Mouse (Mus musculus): ENCODE measurements at regions not wholly inside any gene's neighbourhood (a gene's known extent, or its start where the extent isn't known, plus 50 kb on each side); places are given as distances from the start of the nearest gene placed in this dataset.

DNA sequence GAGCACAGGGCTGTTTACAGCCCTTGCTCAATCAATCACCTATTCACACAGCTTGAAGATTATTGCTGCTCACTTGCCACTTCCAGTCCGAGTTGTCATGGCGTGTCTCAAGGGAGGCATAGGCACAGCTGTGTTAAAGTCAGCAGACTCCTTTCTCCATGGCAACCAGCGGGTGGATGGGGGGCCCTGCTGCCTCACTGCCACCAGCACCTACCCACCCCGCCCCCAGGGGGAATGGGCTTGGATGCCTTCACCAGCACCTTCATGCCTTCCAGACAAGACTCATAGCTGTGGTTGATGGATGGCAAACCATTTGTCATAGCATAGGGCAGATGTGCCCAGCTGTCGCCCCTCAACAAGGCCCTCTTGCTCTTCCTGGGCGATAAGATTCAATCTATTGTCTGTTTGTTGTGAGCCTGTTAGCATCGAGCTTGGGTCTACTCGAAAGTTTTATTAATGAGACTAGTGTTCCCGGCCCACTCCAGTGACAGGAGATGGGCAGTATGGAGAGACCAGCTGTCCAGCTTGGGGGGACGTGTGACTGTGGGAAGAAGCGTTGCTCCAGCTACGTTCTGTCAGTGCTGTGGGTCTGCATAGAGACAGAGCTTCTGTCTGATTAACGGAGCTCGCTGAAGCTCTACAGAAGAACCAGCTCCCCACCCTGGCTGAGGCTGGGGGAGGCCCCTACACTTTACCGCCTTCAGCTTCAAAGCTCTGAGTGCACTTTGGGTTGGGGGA is 475.7 kb upstream of the Kcnab2 start:
- DNase-seq (ENCODE audit: low spot score) = peak; percentile 25
- Histone ChIP-seq H3K4me3 (ENCODE audit: low read depth, low read length) (no peak overlapping the region), H3K4me1 (ENCODE audit: control insufficient read depth, insufficient read depth, low read length) (peaks cover 10% of the 10 kb centered on the region; the same call in 1 of the 2 replicates), H3K4me2 (ENCODE audit: low read depth, severe bottlenecking) (no peak overlapping the region), H3K27me3 (ENCODE audit: control insufficient read depth, insufficient read depth, low read length) (no peaks in the 10 kb centered on the region), H3K9me3 (ENCODE audit: control insufficient read depth, low read length) (no peaks in the 10 kb centered on the region), H3K27ac (replicated peaks; ENCODE audit: low read depth, low read length) (no peak overlapping the region), H3K36me3 (ENCODE audit: control insufficient read depth, insufficient read depth, low read length) (no peaks in the 10 kb centered on the region), H3K9ac (ENCODE audit: low read length) (no peak overlapping the region)
- no peak for ATAC-seq (ENCODE audit: insufficient number of reproducible peaks, low FRiP score, low TSS enrichment, low read depth)
- WGBS = 34% methylated on average over 15 of the region's 15 CpGs

DNA sequence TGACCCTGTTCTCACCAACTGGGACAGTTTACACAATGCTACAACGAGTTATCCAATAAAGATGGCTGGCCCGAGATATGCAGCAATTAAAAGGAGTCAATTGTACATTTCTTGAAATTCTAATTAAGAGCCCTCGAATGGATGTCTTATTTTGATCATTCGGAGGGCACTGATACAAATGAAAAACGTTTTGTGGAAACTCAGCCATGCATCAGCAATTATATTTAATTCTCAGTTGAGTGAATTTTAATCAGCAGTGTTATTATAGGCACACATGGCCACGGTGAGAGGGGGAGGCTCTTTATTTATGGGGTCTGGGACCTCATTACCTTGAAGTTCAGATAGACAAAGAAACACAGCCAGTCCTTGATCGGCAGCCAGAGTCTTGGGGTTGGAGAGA is 471.3 kb upstream of the Kcnab2 start:
- Histone ChIP-seq H3K36me3 (ENCODE audit: control insufficient read depth, insufficient read depth, low read length) (no peaks in the 10 kb centered on the region), H3K9ac (ENCODE audit: low read length) (no peak overlapping the region), H3K27me3 (ENCODE audit: control insufficient read depth, insufficient read depth, low read length) (no peaks in the 10 kb centered on the region), H3K4me2 (ENCODE audit: low read depth, severe bottlenecking) (no peak overlapping the region), H3K4me1 (ENCODE audit: control insufficient read depth, insufficient read depth, low read length) (peaks cover 10% of the 10 kb centered on the region; the same call in 1 of the 2 replicates), H3K4me3 (ENCODE audit: low read depth, low read length) (no peak overlapping the region), H3K27ac (replicated peaks; ENCODE audit: low read depth, low read length) (no peak overlapping the region), H3K9me3 (ENCODE audit: control insufficient read depth, low read length) (no peaks in the 10 kb centered on the region)
- 75% methylated on average over 7 of the region's 7 CpGs for WGBS
- ATAC-seq (ENCODE audit: insufficient number of reproducible peaks, low FRiP score, low TSS enrichment, low read depth) = no peak
- no peak for DNase-seq (ENCODE audit: low spot score)

DNA sequence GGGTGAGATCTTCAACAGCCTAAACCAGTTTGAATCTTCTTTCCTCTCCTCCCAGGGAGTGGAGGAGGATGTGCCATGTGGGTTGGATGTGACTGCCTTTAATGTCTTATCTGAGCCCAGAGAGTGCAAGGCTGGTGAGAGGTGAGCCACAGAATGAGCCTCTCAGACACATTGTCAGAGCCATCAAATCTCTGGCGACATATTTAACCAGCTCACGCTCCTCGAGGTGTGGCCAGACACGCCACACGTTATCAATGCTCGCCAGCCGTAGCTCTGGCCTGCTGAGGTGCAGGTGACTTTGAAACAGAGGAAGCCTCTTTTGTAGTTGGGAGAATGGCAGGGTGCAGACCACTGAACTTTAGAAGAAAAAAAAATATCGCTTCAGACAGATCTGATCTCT is 463.5 kb upstream of the Kcnab2 start:
- no peak overlapping the region for H3K9ac ChIP-seq (ENCODE audit: low read length)
- H3K4me3 ChIP-seq (ENCODE audit: low read depth, low read length) = no peak overlapping the region
- H3K9me3 ChIP-seq (ENCODE audit: control insufficient read depth, low read length) = no peaks in the 10 kb centered on the region
- no peak overlapping the region for H3K27ac ChIP-seq (replicated peaks; ENCODE audit: low read depth, low read length)
- no peaks in the 10 kb centered on the region for H3K4me1 ChIP-seq (ENCODE audit: control insufficient read depth, insufficient read depth, low read length)
- no peaks in the 10 kb centered on the region for H3K36me3 ChIP-seq (ENCODE audit: control insufficient read depth, insufficient read depth, low read length)
- no peaks in the 10 kb centered on the region for H3K27me3 ChIP-seq (ENCODE audit: control insufficient read depth, insufficient read depth, low read length)
- 92% methylated on average over 8 of the region's 8 CpGs for WGBS
- DNase-seq (ENCODE audit: low spot score) (no peak), ATAC-seq (ENCODE audit: insufficient number of reproducible peaks, low FRiP score, low TSS enrichment, low read depth) (no peak)
- no peak overlapping the region for H3K4me2 ChIP-seq (ENCODE audit: low read depth, severe bottlenecking)

DNA sequence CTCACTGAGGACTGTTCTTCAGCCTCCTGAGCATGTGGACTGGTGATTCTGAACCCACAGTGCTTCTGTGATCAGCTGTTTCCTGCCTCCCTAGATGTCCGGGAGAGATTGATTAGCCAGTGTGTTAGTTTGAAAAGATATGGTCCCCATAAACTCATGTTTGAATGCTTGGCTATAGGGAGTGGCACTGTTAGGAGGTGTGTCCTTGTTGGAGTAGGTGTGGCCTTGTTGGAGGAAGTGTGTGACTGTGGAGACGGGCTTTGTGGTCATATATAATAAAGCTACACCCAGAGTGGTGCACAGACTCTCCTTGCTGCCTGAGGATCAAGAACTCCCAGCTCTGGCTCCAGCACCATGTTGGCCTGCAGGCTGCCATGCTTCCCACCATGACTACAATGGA is 458.9 kb upstream of the Kcnab2 start:
- Histone ChIP-seq H3K9ac (ENCODE audit: low read length) (no peak overlapping the region), H3K36me3 (ENCODE audit: control insufficient read depth, insufficient read depth, low read length) (no peaks in the 10 kb centered on the region), H3K27ac (replicated peaks; ENCODE audit: low read depth, low read length) (no peak overlapping the region), H3K9me3 (ENCODE audit: control insufficient read depth, low read length) (no peaks in the 10 kb centered on the region), H3K4me1 (ENCODE audit: control insufficient read depth, insufficient read depth, low read length) (no peaks in the 10 kb centered on the region), H3K4me2 (ENCODE audit: low read depth, severe bottlenecking) (no peak overlapping the region), H3K4me3 (ENCODE audit: low read depth, low read length) (no peak overlapping the region), H3K27me3 (ENCODE audit: control insufficient read depth, insufficient read depth, low read length) (no peaks in the 10 kb centered on the region)
- DNase-seq (ENCODE audit: low spot score) = no peak
- ATAC-seq (ENCODE audit: insufficient number of reproducible peaks, low FRiP score, low TSS enrichment, low read depth) = no peak
- 82% methylated on average over 2 of the region's 2 CpGs for WGBS

DNA sequence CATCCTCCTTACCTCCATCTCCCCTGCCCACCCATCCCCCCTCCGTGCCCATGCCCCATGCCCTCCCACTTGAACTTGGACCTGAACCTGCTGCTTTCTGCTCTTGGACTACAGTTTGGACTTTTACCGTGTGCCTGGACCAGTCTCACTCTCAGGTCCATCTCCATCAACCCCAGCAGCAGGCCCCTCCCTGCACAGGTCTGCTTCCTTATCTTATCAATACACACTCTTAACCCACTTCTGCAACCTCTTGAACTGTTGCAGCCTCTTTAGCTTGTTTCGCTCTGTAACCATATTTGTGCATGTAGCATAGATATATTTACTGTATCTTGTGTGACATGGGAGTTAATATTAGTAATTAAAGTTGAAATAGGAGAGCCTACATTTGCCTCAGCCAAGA is 457.8 kb upstream of the Kcnab2 start:
- Histone ChIP-seq H3K4me2 (ENCODE audit: low read depth, severe bottlenecking) (no peak overlapping the region), H3K36me3 (ENCODE audit: control insufficient read depth, insufficient read depth, low read length) (no peaks in the 10 kb centered on the region), H3K9ac (ENCODE audit: low read length) (no peak overlapping the region), H3K4me3 (ENCODE audit: low read depth, low read length) (no peak overlapping the region), H3K27ac (replicated peaks; ENCODE audit: low read depth, low read length) (no peak overlapping the region), H3K27me3 (ENCODE audit: control insufficient read depth, insufficient read depth, low read length) (no peaks in the 10 kb centered on the region), H3K9me3 (ENCODE audit: control insufficient read depth, low read length) (no peaks in the 10 kb centered on the region), H3K4me1 (ENCODE audit: control insufficient read depth, insufficient read depth, low read length) (no peaks in the 10 kb centered on the region)
- 89% methylated on average over 3 of the region's 3 CpGs for WGBS
- DNase-seq (ENCODE audit: low spot score) (no peak), ATAC-seq (ENCODE audit: insufficient number of reproducible peaks, low FRiP score, low TSS enrichment, low read depth) (no peak)

GRCm38 (mm10) chr4:152928422-152928985 is 450.8 kb upstream of the Kcnab2 start:
- H3K9me3 ChIP-seq (ENCODE audit: control insufficient read depth, low read length) = no peaks in the 10 kb centered on the region
- no peaks in the 10 kb centered on the region for H3K27me3 ChIP-seq (ENCODE audit: control insufficient read depth, insufficient read depth, low read length)
- H3K27ac ChIP-seq (replicated peaks; ENCODE audit: low read depth, low read length) = no peak overlapping the region
- ATAC-seq (ENCODE audit: insufficient number of reproducible peaks, low FRiP score, low TSS enrichment, low read depth) = no peak
- H3K4me3 ChIP-seq (ENCODE audit: low read depth, low read length) = no peak overlapping the region
- DNase-seq (ENCODE audit: low spot score) = no peak
- 62% methylated on average over 5 of the region's 5 CpGs for whole genome bisulfite sequencing
- H3K4me1 ChIP-seq (ENCODE audit: control insufficient read depth, insufficient read depth, low read length) = 0 out of 2 replicates have a peak, but pooled peaks cover 6% of the 10 kb centered on the region
- H3K4me2 ChIP-seq (ENCODE audit: low read depth, severe bottlenecking) = no peak overlapping the region
- no peaks in the 10 kb centered on the region for H3K36me3 ChIP-seq (ENCODE audit: control insufficient read depth, insufficient read depth, low read length)
- no peak overlapping the region for H3K9ac ChIP-seq (ENCODE audit: low read length)

- Histone ChIP-seq H3K27me3 (ENCODE audit: control insufficient read depth, insufficient read depth, low read length) (no peaks in the 10 kb centered on the region), H3K27ac (replicated peaks; ENCODE audit: low read depth, low read length) (no peak overlapping the region), H3K9me3 (ENCODE audit: control insufficient read depth, low read length) (no peaks in the 10 kb centered on the region), H3K9ac (ENCODE audit: low read length) (no peak overlapping the region), H3K36me3 (ENCODE audit: control insufficient read depth, insufficient read depth, low read length) (no peaks in the 10 kb centered on the region), H3K4me1 (ENCODE audit: control insufficient read depth, insufficient read depth, low read length) (no peaks in the 10 kb centered on the region), H3K4me2 (ENCODE audit: low read depth, severe bottlenecking) (no peak overlapping the region), H3K4me3 (ENCODE audit: low read depth, low read length) (no peak overlapping the region)
- 85% methylated on average over 3 of the region's 3 CpGs for WGBS
- no peak for DNase-seq (ENCODE audit: low spot score)
- ATAC-seq (ENCODE audit: insufficient number of reproducible peaks, low FRiP score, low TSS enrichment, low read depth) = no peak
These were observed 442.6 kb upstream of the Kcnab2 start for GRCm38 (mm10) chr4:152920261-152920660.

DNA sequence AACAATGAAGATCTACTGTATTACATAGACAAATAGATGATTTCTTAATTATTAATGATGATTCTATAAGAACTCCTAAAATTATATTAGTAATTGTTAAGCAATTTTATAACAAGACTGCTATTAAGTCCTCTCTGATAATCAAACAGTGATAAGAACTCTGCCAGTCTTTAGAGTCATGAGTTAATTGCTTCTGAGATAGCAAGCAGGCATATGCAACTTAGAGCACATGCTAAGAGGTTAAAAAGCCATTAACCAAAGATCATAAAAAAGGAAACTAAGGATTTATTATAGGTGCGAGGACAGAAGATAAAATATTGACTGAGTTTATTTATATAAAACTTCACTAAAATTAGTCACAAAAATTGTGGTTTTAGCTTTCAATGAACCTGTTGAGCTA is 442.2 kb upstream of the Kcnab2 start:
- 85% methylated on average over 1 of the region's 1 CpGs for WGBS
- H3K4me3 ChIP-seq (ENCODE audit: low read depth, low read length) = no peak overlapping the region

GRCm38 (mm10) chr4:152916576-152916975 is 438.9 kb upstream of the Kcnab2 start:
- H3K9ac ChIP-seq (ENCODE audit: low read length) = no peak overlapping the region
- H3K4me2 ChIP-seq (ENCODE audit: low read depth, severe bottlenecking) = no peak overlapping the region
- H3K4me1 ChIP-seq (ENCODE audit: control insufficient read depth, insufficient read depth, low read length) = no peaks in the 10 kb centered on the region
- no peaks in the 10 kb centered on the region for H3K36me3 ChIP-seq (ENCODE audit: control insufficient read depth, insufficient read depth, low read length)
- H3K27ac ChIP-seq (replicated peaks; ENCODE audit: low read depth, low read length) = no peak overlapping the region
- DNase-seq (ENCODE audit: low spot score) (no peak), ATAC-seq (ENCODE audit: insufficient number of reproducible peaks, low FRiP score, low TSS enrichment, low read depth) (no peak)
- no peak overlapping the region for H3K4me3 ChIP-seq (ENCODE audit: low read depth, low read length)
- 27% methylated on average over 7 of the region's 7 CpGs for WGBS
- H3K27me3 ChIP-seq (ENCODE audit: control insufficient read depth, insufficient read depth, low read length) = no peaks in the 10 kb centered on the region
- H3K9me3 ChIP-seq (ENCODE audit: control insufficient read depth, low read length) = no peaks in the 10 kb centered on the region

More for the DNA sequence above, 442.2 kb upstream of the Kcnab2 start:
- DNase-seq (ENCODE audit: low spot score) = no peak
- H3K9me3 ChIP-seq (ENCODE audit: control insufficient read depth, low read length) = no peaks in the 10 kb centered on the region
- ATAC-seq (ENCODE audit: insufficient number of reproducible peaks, low FRiP score, low TSS enrichment, low read depth) = no peak
- no peaks in the 10 kb centered on the region for H3K27me3 ChIP-seq (ENCODE audit: control insufficient read depth, insufficient read depth, low read length)
- H3K9ac ChIP-seq (ENCODE audit: low read length) = no peak overlapping the region
- no peak overlapping the region for H3K4me2 ChIP-seq (ENCODE audit: low read depth, severe bottlenecking)
- no peak overlapping the region for H3K27ac ChIP-seq (replicated peaks; ENCODE audit: low read depth, low read length)
- no peaks in the 10 kb centered on the region for H3K36me3 ChIP-seq (ENCODE audit: control insufficient read depth, insufficient read depth, low read length)
- H3K4me1 ChIP-seq (ENCODE audit: control insufficient read depth, insufficient read depth, low read length) = no peaks in the 10 kb centered on the region
